ENCODE assay signal across 17 mouse cellular contexts in the genomic region with DNA sequence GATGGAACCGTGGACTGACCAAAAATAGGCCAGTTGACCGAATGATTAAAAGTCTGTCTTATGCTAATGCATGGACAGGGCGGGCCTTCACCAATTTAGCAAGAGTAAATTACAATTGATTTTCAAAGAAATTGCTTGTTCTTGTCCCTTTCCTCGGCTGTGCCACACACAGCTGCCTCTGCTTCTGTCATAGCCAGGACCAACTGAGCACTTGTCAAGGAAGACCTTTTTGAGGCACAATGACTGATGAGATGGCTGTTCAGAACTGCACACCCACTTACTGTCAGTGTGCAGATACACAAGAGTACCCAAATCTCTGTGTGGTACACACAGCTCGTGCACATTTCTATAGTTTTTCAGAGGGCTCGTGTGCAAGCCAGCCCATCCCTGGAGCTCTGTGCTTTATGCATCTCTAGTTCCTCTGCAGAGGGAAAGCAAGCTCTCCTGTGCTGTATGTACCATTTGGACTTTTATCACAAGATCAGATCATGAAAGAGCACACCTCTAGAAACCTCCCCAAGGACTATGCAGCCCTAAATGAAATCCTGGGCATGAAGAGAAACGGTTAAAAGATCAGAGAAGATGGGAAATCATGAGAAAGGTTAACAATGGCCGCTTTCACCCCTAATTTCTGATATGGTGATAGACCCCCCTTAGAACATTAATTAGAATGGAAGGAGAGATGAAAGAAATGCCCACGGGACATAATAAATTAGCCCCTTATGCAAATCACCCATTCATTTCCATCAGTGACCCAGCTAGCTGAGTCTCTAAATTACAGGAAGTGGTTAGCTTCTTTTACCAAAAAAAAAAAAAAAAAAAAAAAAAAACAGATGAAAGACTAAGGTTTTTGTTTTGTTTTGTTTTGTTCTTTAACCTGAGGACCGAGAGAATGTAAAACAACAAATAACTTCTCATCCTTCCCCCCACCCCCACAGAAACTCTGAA. TPM values are rescaled to one million over a fixed set of nuclear protein-coding genes. Genes with fewer than 3 reads are reported as not detected.
A peak's percentile ranks its signal among the peaks of the same experiment; 100 is the strongest.
DNase-seq lines count a peak whose midpoint lies in the region; ATAC-seq and TF ChIP-seq lines count a peak whose summit lies in the region.
"Had no signal": no experiment of that assay in that cellular context is flagged by ENCODE, and none has a peak within 500 bp of the region (broad histone marks: within the 10 kb centered on the region; RNA-seq: fewer than 3 reads in every experiment).

No protein-coding gene starts in this region.

- WGBS in liver, adult 2 months = 68% methylated on average over 10 of the region's 10 CpGs
- 67% methylated on average over 10 of the region's 10 CpGs for WGBS in liver, embryonic 11.5 days
- 50% methylated on average over 10 of the region's 10 CpGs for WGBS in midbrain, embryonic 13.5 days

- H3K27ac ChIP-seq in liver, adult 2 months (replicated peaks; ENCODE audit: insufficient read depth, low read depth, low read length) = 0 out of 2 replicates have a peak overlapping the region, but pooled peaks have one; percentile 11
- no peak overlapping the region for H3K27ac ChIP-seq in liver, embryonic 11.5 days (ENCODE audit: low read depth, low read length)
- H3K27ac ChIP-seq in midbrain, embryonic 13.5 days = peak overlapping the region; percentile 55
- H3K27ac ChIP-seq: embryonic facial prominence, embryonic 13.5 days; intestine, embryonic 15.5 days; kidney, postnatal 0 days; layer of hippocampus, adult 2 months; left cerebral cortex, adult 2 months had no signal

- no peak for TF ChIP-seq POLR2A in liver, adult 2 months (IDR thresholded peaks at IDR 0.05; ENCODE audit: extremely low read depth, insufficient read depth, low read length)
- TF ChIP-seq POLR2A in brain, embryonic 14.5 days (IDR thresholded peaks at IDR 0.05; ENCODE audit: borderline replicate concordance, extremely low read depth, insufficient read depth, insufficient read length, poor library complexity, severe bottlenecking) = no peak

- H3K9me3 ChIP-seq in liver, embryonic 11.5 days (ENCODE audit: control insufficient read depth, low read length) = no peaks in the 10 kb centered on the region
- no peaks in the 10 kb centered on the region for H3K9me3 ChIP-seq in midbrain, embryonic 13.5 days
- H3K9me3 ChIP-seq: embryonic facial prominence, embryonic 13.5 days; intestine, embryonic 15.5 days had no signal

- H3K4me1 ChIP-seq in liver, adult 2 months (ENCODE audit: control insufficient read depth, insufficient read depth, low read length) = peaks cover 38% of the 10 kb centered on the region
- no peaks in the 10 kb centered on the region for H3K4me1 ChIP-seq in liver, embryonic 11.5 days (replicated peaks; ENCODE audit: control insufficient read depth, insufficient read depth, low read length)
- peaks cover 20% of the 10 kb centered on the region for H3K4me1 ChIP-seq in midbrain, embryonic 13.5 days (replicated peaks)
- H3K4me1 ChIP-seq: intestine, embryonic 15.5 days had no signal

- DNase-seq in liver, adult 2 months (ENCODE audit: extremely low read depth, low read depth, low spot score) = no peak
- no peak for DNase-seq in liver, embryonic 11.5 days (ENCODE audit: low spot score)
- peak; percentile 22 for DNase-seq in CD4-positive, CD25-positive, alpha-beta regulatory T cell, adult 2 months (ENCODE audit: low read depth, low spot score)
- peak; percentile 80 for DNase-seq in brain, embryonic 14.5 days (ENCODE audit: low read depth)
- no peak for DNase-seq in adrenal gland, postnatal 36 days
- DNase-seq in left cerebral cortex, adult 11 months (ENCODE audit: low spot score) = no peak
- DNase-seq: cerebellum, adult 11 months; cerebellum, postnatal 25 days; gastrocnemius, postnatal 10 days; heart, postnatal 10 days had no signal

- no peak for TF ChIP-seq CTCF in liver, adult 2 months (IDR thresholded peaks at IDR 0.05; ENCODE audit: low read depth, low read length)
- TF ChIP-seq CTCF in brain, embryonic 14.5 days (IDR thresholded peaks at IDR 0.05; ENCODE audit: borderline replicate concordance, extremely low read depth, insufficient read depth, insufficient read length) = no peak

- H3K4me3 ChIP-seq in liver, adult 2 months (ENCODE audit: insufficient read depth, low read depth, low read length) = no peak overlapping the region
- no peak overlapping the region for H3K4me3 ChIP-seq in liver, embryonic 11.5 days (ENCODE audit: low read depth, low read length)
- no peak overlapping the region for H3K4me3 ChIP-seq in midbrain, embryonic 13.5 days (replicated peaks)
- H3K4me3 ChIP-seq: embryonic facial prominence, embryonic 13.5 days; intestine, embryonic 15.5 days; layer of hippocampus, adult 2 months; left cerebral cortex, adult 2 months had no signal

- H3K4me2 ChIP-seq in liver, embryonic 11.5 days = no peak overlapping the region
- no peak overlapping the region for H3K4me2 ChIP-seq in midbrain, embryonic 13.5 days (replicated peaks)
- H3K4me2 ChIP-seq: embryonic facial prominence, embryonic 13.5 days; intestine, embryonic 15.5 days had no signal

- H3K79me2 ChIP-seq in liver, adult 2 months (ENCODE audit: control insufficient read depth, insufficient read depth, low read length) = peaks cover 10% of the 10 kb centered on the region; the same call in 1 of the 2 replicates

- ATAC-seq in liver, embryonic 11.5 days (replicated peaks; ENCODE audit: low FRiP score) = no peak
- ATAC-seq in midbrain, embryonic 13.5 days = peak; percentile 58
- ATAC-seq: intestine, embryonic 15.5 days had no signal

- H3K9ac ChIP-seq in liver, adult 2 months (ENCODE audit: low read depth, low read length) = no peak overlapping the region
- no peak overlapping the region for H3K9ac ChIP-seq in liver, embryonic 11.5 days (ENCODE audit: low read depth, low read length)
- H3K9ac ChIP-seq in midbrain, embryonic 13.5 days (replicated peaks) = no peak overlapping the region
- H3K9ac ChIP-seq: embryonic facial prominence, embryonic 13.5 days; intestine, embryonic 15.5 days had no signal

- peaks cover 22% of the 10 kb centered on the region; the same call in 1 of the 2 replicates for H3K36me3 ChIP-seq in liver, adult 2 months (ENCODE audit: control insufficient read depth, insufficient read depth, low read length)
- no peaks in the 10 kb centered on the region for H3K36me3 ChIP-seq in liver, embryonic 11.5 days (ENCODE audit: control insufficient read depth, insufficient read depth, low read length)
- no peaks in the 10 kb centered on the region for H3K36me3 ChIP-seq in midbrain, embryonic 13.5 days
- H3K36me3 ChIP-seq: embryonic facial prominence, embryonic 13.5 days; intestine, embryonic 15.5 days had no signal

- no peaks in the 10 kb centered on the region for H3K27me3 ChIP-seq in liver, adult 2 months (ENCODE audit: control insufficient read depth, insufficient read depth, low read length)
- no peaks in the 10 kb centered on the region for H3K27me3 ChIP-seq in liver, embryonic 11.5 days (replicated peaks; ENCODE audit: control insufficient read depth, insufficient read depth, low read length)
- H3K27me3 ChIP-seq in midbrain, embryonic 13.5 days = no peaks in the 10 kb centered on the region
- H3K27me3 ChIP-seq: intestine, embryonic 15.5 days had no signal

RNA-seq across cellular contexts. Expression of a gene that starts 12.7 kb away (rescaled TPM):
- 101 and 109 TPM in 2 replicates for total RNA-seq in liver, adult 2 months (2014; rRNA removed)
- polyA plus RNA-seq in liver, adult 2 months (2012; rRNA removed) = 38.9 and 42.4 TPM in 2 replicates
- 10.7 and 11.4 TPM in 2 replicates for polyA plus RNA-seq in liver, embryonic 11.5 days (2014; fragmentation: Nextera tagmentation; extraction: Ambion mirVana)
- polyA plus RNA-seq in brain, embryonic 14.5 days (2012; rRNA removed) = 19.6 and 44.8 TPM in 2 replicates
- polyA plus RNA-seq in midbrain, embryonic 13.5 days (2015; fragmentation: Nextera tagmentation; extraction: Ambion mirVana) = 42.5 and 47.9 TPM in 2 replicates
- 1 to 10 TPM in 1 of 2 experiments, under 1 TPM in 1; 0.76 to 1.5 TPM for total RNA-seq in adrenal gland, postnatal 36 days (2021)
- total RNA-seq: monocyte, adult 5-6 weeks had no signal

Comparison
In these comparisons a context has a peak if more than half of its experiments do, and no peak if none do; other contexts are left out.
1. DNase-seq: peak in CD4-positive, CD25-positive, alpha-beta regulatory T cell, adult 2 months (single experiment) and brain, embryonic 14.5 days (single experiment); none in liver, adult 2 months (single experiment), liver, embryonic 11.5 days (single experiment), adrenal gland, postnatal 36 days (0 of 2) and left cerebral cortex, adult 11 months (single experiment).